Mouse (Mus musculus): Measurements from ENCODE around the gene Ackr2.

GRCm38 (mm10) chr9:121891301-121891700, 6.9 kb upstream of the Ackr2 start:
- no peak for TF ChIP-seq CTCF (IDR thresholded peaks at IDR 0.05)
- no peak for TF ChIP-seq EP300 (IDR thresholded peaks at IDR 0.05)
